Mouse (Mus musculus) CH12.LX (cell line): ENCODE data around the gene Tmem265. TPM values are rescaled to one million over a fixed set of nuclear protein-coding genes. Genes with fewer than 3 reads are reported as not detected.

Experiments used
- polyA plus RNA-seq: library from polyadenylated mRNA; unstranded; fragments of >175 nt; gene quantifications from 2 replicates; pipeline ENCODE4 v1.2.1, GENCODE M21; 2012; ENCODE audit warnings: low read depth; ENCODE audit not compliant: insufficient read length
- total RNA-seq, 2 experiments: library from RNA; depleted of rRNA; stranded (reverse); fragments of 300-350 nt in 1 of 2; fragments of >200 nt in 1 of 2; gene quantifications; 2 replicates each; pipeline ENCODE4 v1.2.3; 2012 to 2014

Gene Tmem265
- total and polyA plus RNA-seq, 3 experiments = 0.93 to 2.3 TPM; not detected in 1

Other genes starting within 250 kb of the Tmem265 start
Only the 20 nearest of the 23 such genes appear.
- gene Zfp747, start 185.3 kb upstream of the Tmem265 start, total RNA-seq (2012; rRNA removed) = 8.2 and 9.7 TPM in 2 replicates
- gene Zfp747, start 185.3 kb upstream of the Tmem265 start, total RNA-seq (2014; rRNA removed) = 6.3 and 7.2 TPM in 2 replicates
- gene Zfp747, start 185.3 kb upstream of the Tmem265 start, polyA plus RNA-seq = 7.7 and 8.2 TPM in 2 replicates
- 4.2 and 5.0 TPM in 2 replicates for gene 9130019O22Rik, start 174.2 kb upstream of the Tmem265 start, total RNA-seq (2012; rRNA removed)
- 3.1 and 4.0 TPM in 2 replicates for gene 9130019O22Rik, start 174.2 kb upstream of the Tmem265 start, total RNA-seq (2014; rRNA removed)
- gene 9130019O22Rik, start 174.2 kb upstream of the Tmem265 start, polyA plus RNA-seq = 2.7 and 3.3 TPM in 2 replicates
- 5.4 and 8.9 TPM in 2 replicates for gene E430018J23Rik, start 167.8 kb upstream of the Tmem265 start, total RNA-seq (2012; rRNA removed)
- gene E430018J23Rik, start 167.8 kb upstream of the Tmem265 start, total RNA-seq (2014; rRNA removed) = 8.3 and 9.2 TPM in 2 replicates
- 3.2 and 3.8 TPM in 2 replicates for gene E430018J23Rik, start 167.8 kb upstream of the Tmem265 start, polyA plus RNA-seq
- 7.5 and 8.1 TPM in 2 replicates for gene Zfp764, start 154.6 kb upstream of the Tmem265 start, total RNA-seq (2012; rRNA removed)
- gene Zfp764, start 154.6 kb upstream of the Tmem265 start, total RNA-seq (2014; rRNA removed) = 8.4 TPM in 2 replicates
- gene Zfp764, start 154.6 kb upstream of the Tmem265 start, polyA plus RNA-seq = 7.9 and 8.1 TPM in 2 replicates
- 15.8 and 18.7 TPM in 2 replicates for gene Zfp688, start 139.3 kb upstream of the Tmem265 start, total RNA-seq (2012; rRNA removed)
- 12.3 and 12.4 TPM in 2 replicates for gene Zfp688, start 139.3 kb upstream of the Tmem265 start, total RNA-seq (2014; rRNA removed)
- gene Zfp688, start 139.3 kb upstream of the Tmem265 start, polyA plus RNA-seq = 16.1 and 21.3 TPM in 2 replicates
- 3.4 and 3.6 TPM in 2 replicates for gene Zfp689, start 112.2 kb upstream of the Tmem265 start, total RNA-seq (2012; rRNA removed)
- 1.8 and 2.3 TPM in 2 replicates for gene Zfp689, start 112.2 kb upstream of the Tmem265 start, total RNA-seq (2014; rRNA removed)
- 3.2 and 4.6 TPM in 2 replicates for gene Zfp689, start 112.2 kb upstream of the Tmem265 start, polyA plus RNA-seq
- gene Prr14, start 101.8 kb upstream of the Tmem265 start, total RNA-seq (2012; rRNA removed) = 10.4 and 11.3 TPM in 2 replicates
- gene Prr14, start 101.8 kb upstream of the Tmem265 start, total RNA-seq (2014; rRNA removed) = 6.7 and 7.6 TPM in 2 replicates
- gene Prr14, start 101.8 kb upstream of the Tmem265 start, polyA plus RNA-seq = 26.2 and 31.3 TPM in 2 replicates
- gene Fbrs, start 82.2 kb upstream of the Tmem265 start, total RNA-seq (2012; rRNA removed) = 14.4 and 15.4 TPM in 2 replicates
- gene Fbrs, start 82.2 kb upstream of the Tmem265 start, total RNA-seq (2014; rRNA removed) = 5.6 and 6.7 TPM in 2 replicates
- gene Fbrs, start 82.2 kb upstream of the Tmem265 start, polyA plus RNA-seq = 63.9 and 66.7 TPM in 2 replicates
- gene Srcap, start 49.4 kb upstream of the Tmem265 start, total RNA-seq (2012; rRNA removed) = 18.5 and 19.9 TPM in 2 replicates
- 3.4 and 4.1 TPM in 2 replicates for gene Srcap, start 49.4 kb upstream of the Tmem265 start, total RNA-seq (2014; rRNA removed)
- gene Srcap, start 49.4 kb upstream of the Tmem265 start, polyA plus RNA-seq = 22.2 and 28.1 TPM in 2 replicates
- gene Gm42715, start 41.8 kb upstream of the Tmem265 start, total RNA-seq (2012; rRNA removed) = 12.0 and 12.7 TPM in 2 replicates
- 2.0 and 5.8 TPM in 2 replicates for gene Gm42715, start 41.8 kb upstream of the Tmem265 start, total RNA-seq (2014; rRNA removed)
- gene Gm42715, start 41.8 kb upstream of the Tmem265 start, polyA plus RNA-seq = 13.6 and 14.1 TPM in 2 replicates
- 23.3 and 25.5 TPM in 2 replicates for gene Phkg2, start 11.9 kb downstream of the Tmem265 start, total RNA-seq (2012; rRNA removed)
- 33.1 and 34.7 TPM in 2 replicates for gene Phkg2, start 11.9 kb downstream of the Tmem265 start, total RNA-seq (2014; rRNA removed)
- gene Phkg2, start 11.9 kb downstream of the Tmem265 start, polyA plus RNA-seq = 65.0 and 67.2 TPM in 2 replicates
- gene Ccdc189, start 27.2 kb downstream of the Tmem265 start, total RNA-seq (2012; rRNA removed) = 2.2 and 2.9 TPM in 2 replicates
- gene Ccdc189, start 27.2 kb downstream of the Tmem265 start, total RNA-seq (2014; rRNA removed) = 2.2 and 2.9 TPM in 2 replicates
- 2.0 and 2.1 TPM in 2 replicates for gene Ccdc189, start 27.2 kb downstream of the Tmem265 start, polyA plus RNA-seq
- gene Rnf40, start 27.4 kb downstream of the Tmem265 start, total RNA-seq (2012; rRNA removed) = 48.6 and 50.9 TPM in 2 replicates
- gene Rnf40, start 27.4 kb downstream of the Tmem265 start, total RNA-seq (2014; rRNA removed) = 39.3 and 40.6 TPM in 2 replicates
- 73.0 and 95.2 TPM in 2 replicates for gene Rnf40, start 27.4 kb downstream of the Tmem265 start, polyA plus RNA-seq
- 2.4 and 3.2 TPM in 2 replicates for gene Zfp629, start 54.4 kb downstream of the Tmem265 start, total RNA-seq (2012; rRNA removed)
- 0.38 and 0.59 TPM in 2 replicates for gene Zfp629, start 54.4 kb downstream of the Tmem265 start, total RNA-seq (2014; rRNA removed)
- 0.48 and 0.94 TPM in 2 replicates for gene Zfp629, start 54.4 kb downstream of the Tmem265 start, polyA plus RNA-seq
- 60.5 and 65.0 TPM in 2 replicates for gene Bcl7c, start 147.5 kb downstream of the Tmem265 start, total RNA-seq (2012; rRNA removed)
- 25.9 and 28.0 TPM in 2 replicates for gene Bcl7c, start 147.5 kb downstream of the Tmem265 start, total RNA-seq (2014; rRNA removed)
- 71.3 and 73.5 TPM in 2 replicates for gene Bcl7c, start 147.5 kb downstream of the Tmem265 start, polyA plus RNA-seq
- not detected in 2 replicates for gene Ctf1, start 151.3 kb downstream of the Tmem265 start, total RNA-seq (2012; rRNA removed)
- gene Ctf1, start 151.3 kb downstream of the Tmem265 start, total RNA-seq (2014; rRNA removed) = not detected in 2 replicates
- not detected in 2 replicates for gene Ctf1, start 151.3 kb downstream of the Tmem265 start, polyA plus RNA-seq
- gene Ctf2, start 170.8 kb downstream of the Tmem265 start, total RNA-seq (2012; rRNA removed) = 0.08 TPM in 1 of 2 replicates, not detected in the other
- gene Ctf2, start 170.8 kb downstream of the Tmem265 start, total RNA-seq (2014; rRNA removed) = not detected in 2 replicates
- gene Ctf2, start 170.8 kb downstream of the Tmem265 start, polyA plus RNA-seq = 0.36 TPM in 1 of 2 replicates, not detected in the other
- 25.1 and 28.2 TPM in 2 replicates for gene Fbxl19, start 183.2 kb downstream of the Tmem265 start, total RNA-seq (2012; rRNA removed)
- gene Fbxl19, start 183.2 kb downstream of the Tmem265 start, total RNA-seq (2014; rRNA removed) = 22.4 and 22.6 TPM in 2 replicates
- 29.3 and 31.7 TPM in 2 replicates for gene Fbxl19, start 183.2 kb downstream of the Tmem265 start, polyA plus RNA-seq
- gene Orai3, start 208.4 kb downstream of the Tmem265 start, total RNA-seq (2012; rRNA removed) = 15.7 and 16.9 TPM in 2 replicates
- 9.3 and 11.6 TPM in 2 replicates for gene Orai3, start 208.4 kb downstream of the Tmem265 start, total RNA-seq (2014; rRNA removed)
- 7.5 and 10.3 TPM in 2 replicates for gene Orai3, start 208.4 kb downstream of the Tmem265 start, polyA plus RNA-seq
- 9.0 and 9.8 TPM in 2 replicates for gene Setd1a, start 215.3 kb downstream of the Tmem265 start, total RNA-seq (2012; rRNA removed)
- gene Setd1a, start 215.3 kb downstream of the Tmem265 start, total RNA-seq (2014; rRNA removed) = 3.2 and 4.5 TPM in 2 replicates
- gene Setd1a, start 215.3 kb downstream of the Tmem265 start, polyA plus RNA-seq = 50.8 and 51.0 TPM in 2 replicates